Mouse (Mus musculus): Measurements from ENCODE around the gene Itga1. TPM values are rescaled to one million over a fixed set of nuclear protein-coding genes. Genes with fewer than 3 reads are reported as not detected.
A peak's percentile ranks its signal among the peaks of the same experiment; 100 is the strongest.

Itga1 gene
- polyA plus RNA-seq, 1 experiment: 3.5 TPM

DNA sequence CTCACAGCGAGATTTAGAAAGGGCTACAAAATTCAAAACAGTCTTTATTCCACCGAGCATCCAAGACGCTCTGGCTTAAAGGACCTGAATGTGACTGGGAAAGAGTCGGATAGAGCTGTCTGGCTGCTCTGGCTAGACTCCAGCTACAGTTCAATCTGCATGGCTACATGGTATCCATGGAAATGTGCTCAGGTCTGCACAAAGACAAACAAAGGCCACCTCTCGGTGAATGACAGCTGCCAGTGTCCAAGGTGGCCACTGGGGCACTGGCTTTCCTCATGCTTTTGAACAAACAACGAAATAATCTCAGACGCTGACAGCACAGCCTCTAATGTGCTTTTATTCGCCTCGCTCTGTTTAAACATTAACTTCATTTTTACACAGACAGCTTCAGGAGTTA is 178.4 kb downstream of the Itga1 start:
- Histone ChIP-seq H3K27ac (ENCODE audit: insufficient read depth, low read depth, low read length) (no peak overlapping the region), H3K4me3 (ENCODE audit: low read depth, low read length) (no peak overlapping the region), H3K27me3 (ENCODE audit: control insufficient read depth, insufficient read depth, low read length) (no peaks in the 10 kb centered on the region), H3K4me1 (ENCODE audit: control insufficient read depth, insufficient read depth, insufficient read length, low read length) (peaks cover 8% of the 10 kb centered on the region), H3K36me3 (ENCODE audit: control insufficient read depth, insufficient read depth, low read length) (peaks cover 6% of the 10 kb centered on the region)
- TF ChIP-seq POLR2A (IDR thresholded peaks at IDR 0.05; ENCODE audit: low read depth, low read length) (no peak), CTCF (IDR thresholded peaks at IDR 0.05; ENCODE audit: extremely low read depth, insufficient read length, insufficient replicate concordance, low read depth, low read length) (no peak)
- 20% methylated on average over 9 of the region's 9 CpGs for WGBS

DNA sequence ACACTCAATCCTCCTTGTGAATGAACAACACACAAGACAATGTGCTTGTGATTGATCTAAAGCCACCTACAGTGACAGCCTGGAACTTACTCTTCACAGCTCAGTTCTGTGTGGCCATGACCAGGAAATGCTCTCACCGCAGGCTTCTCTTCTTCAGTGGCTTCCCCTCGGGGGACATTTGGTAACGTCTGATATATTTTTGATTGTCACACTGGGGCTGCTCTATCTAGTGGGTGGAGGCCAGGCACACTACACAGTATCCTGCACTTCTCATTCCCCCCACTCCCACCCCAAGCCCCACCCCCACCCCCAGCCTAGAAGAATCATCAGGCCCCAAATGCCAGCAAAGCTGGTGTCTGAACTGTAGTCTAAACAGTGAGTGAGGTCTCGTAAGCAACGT is 186.0 kb downstream of the Itga1 start:
- no peak for TF ChIP-seq POLR2A (IDR thresholded peaks at IDR 0.05; ENCODE audit: low read depth, low read length)
- Histone ChIP-seq H3K27ac (ENCODE audit: insufficient read depth, low read depth, low read length) (no peak overlapping the region), H3K4me3 (ENCODE audit: low read depth, low read length) (no peak overlapping the region), H3K36me3 (ENCODE audit: control insufficient read depth, insufficient read depth, low read length) (peaks cover 3% of the 10 kb centered on the region; the same call in 1 of the 2 replicates), H3K27me3 (ENCODE audit: control insufficient read depth, insufficient read depth, low read length) (no peaks in the 10 kb centered on the region), H3K4me1 (ENCODE audit: control insufficient read depth, insufficient read depth, insufficient read length, low read length) (peaks cover 15% of the 10 kb centered on the region)
- WGBS: 51% methylated on average over 5 of the region's 5 CpGs

DNA sequence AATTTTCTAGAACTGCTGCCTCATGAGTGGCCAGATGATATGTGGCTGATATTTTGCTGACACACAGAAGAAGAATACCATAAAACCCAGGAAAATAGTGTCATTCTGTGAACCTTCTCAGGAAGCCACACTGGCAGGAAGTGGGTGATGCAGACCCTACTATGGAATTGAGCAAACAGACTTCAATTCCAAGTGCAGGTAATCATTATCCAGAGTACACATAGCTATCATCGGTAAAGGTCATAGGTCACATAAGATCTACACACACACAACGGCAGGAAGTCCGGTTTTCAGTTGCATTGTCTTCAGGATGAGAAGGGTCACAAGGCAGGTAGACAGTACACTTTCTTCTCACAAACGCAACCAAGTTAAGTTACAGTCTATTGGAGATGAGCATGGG is 186.8 kb downstream of the Itga1 start:
- H3K36me3 ChIP-seq (ENCODE audit: control insufficient read depth, insufficient read depth, low read length): peaks cover 1% of the 10 kb centered on the region; the same call in 1 of the 2 replicates
- TF ChIP-seq CTCF (IDR thresholded peaks at IDR 0.05; ENCODE audit: extremely low read depth, insufficient read length, insufficient replicate concordance, low read depth, low read length) (no peak), POLR2A (IDR thresholded peaks at IDR 0.05; ENCODE audit: low read depth, low read length) (no peak)
- peak overlapping the region; percentile 85 for H3K27ac ChIP-seq (ENCODE audit: insufficient read depth, low read depth, low read length)
- peaks cover 15% of the 10 kb centered on the region for H3K4me1 ChIP-seq (ENCODE audit: control insufficient read depth, insufficient read depth, insufficient read length, low read length)
- H3K27me3 ChIP-seq (ENCODE audit: control insufficient read depth, insufficient read depth, low read length): no peaks in the 10 kb centered on the region
- H3K4me3 ChIP-seq (ENCODE audit: low read depth, low read length): no peak overlapping the region
- WGBS: 21% methylated on average over 4 of the region's 4 CpGs

GRCm38 (mm10) chr13:114914559-114914958 is 187.2 kb downstream of the Itga1 start:
- Histone ChIP-seq H3K27me3 (ENCODE audit: control insufficient read depth, insufficient read depth, low read length) (no peaks in the 10 kb centered on the region), H3K36me3 (ENCODE audit: control insufficient read depth, insufficient read depth, low read length) (no peaks in the 10 kb centered on the region), H3K4me1 (ENCODE audit: control insufficient read depth, insufficient read depth, insufficient read length, low read length) (peaks cover 15% of the 10 kb centered on the region), H3K27ac (ENCODE audit: insufficient read depth, low read depth, low read length) (peak overlapping the region; percentile 85), H3K4me3 (ENCODE audit: low read depth, low read length) (no peak overlapping the region)
- no peak for TF ChIP-seq CTCF (IDR thresholded peaks at IDR 0.05; ENCODE audit: extremely low read depth, insufficient read length, insufficient replicate concordance, low read depth, low read length)
- no peak for TF ChIP-seq POLR2A (IDR thresholded peaks at IDR 0.05; ENCODE audit: low read depth, low read length)
- WGBS: 21% methylated on average over 4 of the region's 4 CpGs

DNA sequence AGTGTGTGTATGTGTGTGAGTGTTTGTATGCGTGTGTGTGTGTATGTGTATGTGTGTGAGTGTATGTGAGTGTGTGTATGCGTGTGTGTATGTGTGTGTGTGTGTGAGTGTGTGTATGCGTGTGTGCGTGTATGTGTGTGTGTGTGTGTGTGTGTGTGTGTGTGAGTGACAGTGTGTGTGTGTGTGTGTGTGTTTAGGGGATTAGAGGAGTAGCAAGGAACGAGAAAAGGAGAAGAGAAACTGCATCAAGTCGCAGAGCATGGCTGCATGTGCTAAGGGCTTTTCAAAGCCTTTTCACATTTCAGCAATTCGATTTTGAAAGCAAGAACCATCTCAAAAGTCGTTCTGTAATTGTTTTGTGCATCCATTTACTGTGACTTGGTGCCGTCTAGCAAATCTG is 191.1 kb downstream of the Itga1 start:
- Histone ChIP-seq H3K27me3 (ENCODE audit: control insufficient read depth, insufficient read depth, low read length) (no peaks in the 10 kb centered on the region), H3K36me3 (ENCODE audit: control insufficient read depth, insufficient read depth, low read length) (0 out of 2 replicates have a peak, but pooled peaks cover 2% of the 10 kb centered on the region)
- WGBS: 77% methylated on average over 9 of the region's 9 CpGs

DNA sequence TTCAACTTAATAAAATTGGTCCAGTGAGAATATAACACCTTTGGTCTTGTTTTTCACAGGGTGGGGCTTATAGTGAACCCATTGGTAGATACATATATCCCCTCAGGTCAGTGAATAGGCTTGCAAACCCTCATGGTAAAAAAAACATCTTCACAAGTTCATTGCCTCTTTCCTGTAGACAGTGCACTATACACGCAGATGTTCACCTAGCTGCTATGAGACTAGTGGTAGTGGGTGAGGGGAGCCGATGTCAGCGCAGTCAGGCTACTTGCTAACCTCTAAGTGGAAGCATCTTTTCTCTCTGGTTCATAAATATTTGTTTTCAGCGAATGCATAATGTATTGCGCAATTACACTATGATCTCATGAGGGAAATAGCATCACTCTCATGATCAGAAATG is 192.2 kb downstream of the Itga1 start:
- H3K27me3 ChIP-seq (ENCODE audit: control insufficient read depth, insufficient read depth, low read length): no peaks in the 10 kb centered on the region
- no peak for TF ChIP-seq CTCF (IDR thresholded peaks at IDR 0.05; ENCODE audit: extremely low read depth, insufficient read length, insufficient replicate concordance, low read depth, low read length)
- no peak for TF ChIP-seq POLR2A (IDR thresholded peaks at IDR 0.05; ENCODE audit: low read depth, low read length)
- peaks cover 3% of the 10 kb centered on the region; the same call in 1 of the 2 replicates for H3K4me1 ChIP-seq (ENCODE audit: control insufficient read depth, insufficient read depth, insufficient read length, low read length)
- 0 out of 2 replicates have a peak, but pooled peaks cover 2% of the 10 kb centered on the region for H3K36me3 ChIP-seq (ENCODE audit: control insufficient read depth, insufficient read depth, low read length)
- no peak overlapping the region for H3K27ac ChIP-seq (ENCODE audit: insufficient read depth, low read depth, low read length)
- WGBS: 80% methylated on average over 5 of the region's 5 CpGs
- H3K4me3 ChIP-seq (ENCODE audit: low read depth, low read length): no peak overlapping the region

More for the DNA sequence above, 191.1 kb downstream of the Itga1 start:
- no peak for TF ChIP-seq POLR2A (IDR thresholded peaks at IDR 0.05; ENCODE audit: low read depth, low read length)
- TF ChIP-seq CTCF (IDR thresholded peaks at IDR 0.05; ENCODE audit: extremely low read depth, insufficient read length, insufficient replicate concordance, low read depth, low read length): no peak
- H3K27ac ChIP-seq (ENCODE audit: insufficient read depth, low read depth, low read length): no peak overlapping the region
- H3K4me3 ChIP-seq (ENCODE audit: low read depth, low read length): no peak overlapping the region
- H3K4me1 ChIP-seq (ENCODE audit: control insufficient read depth, insufficient read depth, insufficient read length, low read length): peaks cover 8% of the 10 kb centered on the region; the same call in 1 of the 2 replicates

- 0 out of 2 replicates have a peak, but pooled peaks cover 2% of the 10 kb centered on the region for H3K36me3 ChIP-seq (ENCODE audit: control insufficient read depth, insufficient read depth, low read length)
- no peak for TF ChIP-seq CTCF (IDR thresholded peaks at IDR 0.05; ENCODE audit: extremely low read depth, insufficient read length, insufficient replicate concordance, low read depth, low read length)
- TF ChIP-seq POLR2A (IDR thresholded peaks at IDR 0.05; ENCODE audit: low read depth, low read length): no peak
- no peak overlapping the region for H3K4me3 ChIP-seq (ENCODE audit: low read depth, low read length)
- no peaks in the 10 kb centered on the region for H3K4me1 ChIP-seq (ENCODE audit: control insufficient read depth, insufficient read depth, insufficient read length, low read length)
- 79% methylated on average over 4 of the region's 4 CpGs for WGBS
- H3K27ac ChIP-seq (ENCODE audit: insufficient read depth, low read depth, low read length): no peak overlapping the region
- no peaks in the 10 kb centered on the region for H3K27me3 ChIP-seq (ENCODE audit: control insufficient read depth, insufficient read depth, low read length)
Observed at GRCm38 (mm10) chr13:114907876-114908275, 193.9 kb downstream of the Itga1 start.

Other genes with a start within 250 kb of the Itga1 start
- 0.42 and 1.2 TPM in 2 replicates for gene Itga2, start 169.9 kb downstream of the Itga1 start, polyA plus RNA-seq (2012; rRNA removed)
- gene Pelo, start 11.8 kb downstream of the Itga1 start, polyA plus RNA-seq (2012; rRNA removed): 11.8 and 17.8 TPM in 2 replicates
- gene Gm49395, start within 50 bp of the Itga1 start, polyA plus RNA-seq (2012; rRNA removed): 5.6 and 9.0 TPM in 2 replicates